Mouse (Mus musculus) C2C12 (cell line): ENCODE measurements around the gene Ptpn7. TPM values are rescaled to one million over a fixed set of nuclear protein-coding genes. Genes with fewer than 3 reads are reported as not detected.

Experiments used
- H3K27me3 ChIP-seq: one replicate; pipeline ENCODE4 v1.6.1; 2011; ENCODE audit not compliant: control insufficient read depth, insufficient read depth, insufficient read length
- H3K36me3 ChIP-seq: one replicate; pipeline ENCODE4 v1.6.1; 2011; ENCODE audit not compliant: control insufficient read depth, insufficient read depth
- H3K4me3 ChIP-seq: one replicate; pipeline ENCODE4 v1.5.1; 2011; ENCODE audit warnings: mild to moderate bottlenecking, control low read depth; ENCODE audit not compliant: poor library complexity, insufficient read depth, severe bottlenecking
- H3K79me2 ChIP-seq: one replicate; pipeline ENCODE4 v1.6.1; 2011; ENCODE audit not compliant: control insufficient read depth, insufficient read depth
- H3K79me3 ChIP-seq: one replicate; pipeline ENCODE4 v1.6.1; 2011; ENCODE audit warnings: low read depth, control low read depth
- H3ac ChIP-seq: one replicate; pipeline ENCODE3; 2011; ENCODE audit warnings: low read depth; ENCODE audit not compliant: control insufficient read depth, insufficient read length
- CEBPB ChIP-seq: IDR thresholded peaks from one replicate; pipeline ENCODE4 v1.6.1; 2011; ENCODE audit warnings: low read depth, mild to moderate bottlenecking, control low read depth, moderate library complexity
- CTCF ChIP-seq: IDR thresholded peaks from one replicate; pipeline ENCODE4 v1.5.1; 2011; ENCODE audit not compliant: control insufficient read depth, insufficient read depth, insufficient read length
- FOSL1 ChIP-seq: IDR thresholded peaks from one replicate; pipeline ENCODE4 v1.8.0; 2011; ENCODE audit warnings: mild to moderate bottlenecking, low read length; ENCODE audit not compliant: poor library complexity, insufficient read depth, severe bottlenecking
- MAX ChIP-seq: IDR thresholded peaks from one replicate; pipeline ENCODE4 v1.6.1; 2011; ENCODE audit warnings: mild to moderate bottlenecking, control low read depth
- MYOD1 ChIP-seq: IDR thresholded peaks from one replicate; pipeline ENCODE4 v1.6.1; 2011; ENCODE audit warnings: low read depth; ENCODE audit not compliant: control insufficient read depth, insufficient read length
- MYOG ChIP-seq: IDR thresholded peaks from one replicate; pipeline ENCODE4 v1.6.1; 2011; ENCODE audit not compliant: control insufficient read depth, insufficient read length; ENCODE audit errors: extremely low read depth
- USF1 ChIP-seq: IDR thresholded peaks from one replicate; pipeline ENCODE4 v1.6.1; 2011; ENCODE audit warnings: low read depth, mild to moderate bottlenecking, control low read depth, moderate library complexity
- polyA plus RNA-seq: library from polyadenylated mRNA; unstranded; fragments of >200 nt; fragmentation: generic; extraction: Trizol; gene quantifications from one replicate; pipeline ENCODE4 v1.2.1, GENCODE M21; 2012; ENCODE audit warnings: missing spikeins

The Ptpn7 gene
- polyA plus RNA-seq, 1 experiment = 0.80 TPM

GRCm38 (mm10) chr1:135171202-135171601, 38.7 kb downstream of the Ptpn7 start:
- no peaks in the 10 kb centered on the region for H3K79me3 ChIP-seq
- no peak overlapping the region for H3ac ChIP-seq
- no peak overlapping the region for H3K4me3 ChIP-seq
- H3K27me3 ChIP-seq = peaks cover 3% of the 10 kb centered on the region
- no peaks in the 10 kb centered on the region for H3K79me2 ChIP-seq
- no peaks in the 10 kb centered on the region for H3K36me3 ChIP-seq
- TF ChIP-seq FOSL1 = no peak
- no peak for TF ChIP-seq MAX
- TF ChIP-seq CTCF = no peak
- no peak for TF ChIP-seq USF1
- no peak for TF ChIP-seq MYOD1
- TF ChIP-seq MYOG = no peak
- no peak for TF ChIP-seq CEBPB

- no peaks in the 10 kb centered on the region for H3K79me3 ChIP-seq
- no peaks in the 10 kb centered on the region for H3K36me3 ChIP-seq
- H3ac ChIP-seq = no peak overlapping the region
- TF ChIP-seq CTCF = no peak
- no peak for TF ChIP-seq USF1
- no peak for TF ChIP-seq CEBPB
- TF ChIP-seq MAX = no peak
- no peak for TF ChIP-seq FOSL1
- TF ChIP-seq MYOD1 = no peak
- TF ChIP-seq MYOG = no peak
- peaks cover 2% of the 10 kb centered on the region for H3K27me3 ChIP-seq
- no peak overlapping the region for H3K4me3 ChIP-seq
- no peaks in the 10 kb centered on the region for H3K79me2 ChIP-seq
Measured at GRCm38 (mm10) chr1:135171984-135172383, 39.5 kb downstream of the Ptpn7 start.

DNA sequence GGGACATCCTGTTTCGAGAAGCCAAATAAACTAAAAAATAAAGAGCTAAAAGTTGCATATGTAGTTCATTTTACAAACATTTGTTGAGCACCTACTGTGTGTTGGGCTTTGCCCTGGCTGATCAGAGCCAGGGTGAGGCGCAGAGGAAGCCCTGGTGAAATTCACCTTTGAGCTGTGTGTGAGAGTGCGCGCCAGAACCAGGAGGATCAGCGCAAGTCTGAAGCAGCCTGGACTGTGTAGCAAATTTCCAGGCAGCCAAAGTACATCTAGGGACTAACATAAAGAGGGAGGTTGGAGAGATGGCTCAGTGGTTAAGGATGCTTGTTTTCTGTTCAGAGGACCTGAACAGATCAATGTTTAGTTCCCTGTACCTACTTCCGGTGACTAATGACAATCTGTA, 40.8 kb downstream of the Ptpn7 start:
- Histone ChIP-seq H3K27me3 (no peaks in the 10 kb centered on the region), H3K4me3 (no peak overlapping the region), H3K79me3 (no peaks in the 10 kb centered on the region), H3ac (no peak overlapping the region), H3K36me3 (no peaks in the 10 kb centered on the region), H3K79me2 (no peaks in the 10 kb centered on the region)
- TF ChIP-seq FOSL1 (no peak), USF1 (no peak), MYOG (no peak), CTCF (no peak), CEBPB (no peak), MAX (no peak), MYOD1 (no peak)

DNA sequence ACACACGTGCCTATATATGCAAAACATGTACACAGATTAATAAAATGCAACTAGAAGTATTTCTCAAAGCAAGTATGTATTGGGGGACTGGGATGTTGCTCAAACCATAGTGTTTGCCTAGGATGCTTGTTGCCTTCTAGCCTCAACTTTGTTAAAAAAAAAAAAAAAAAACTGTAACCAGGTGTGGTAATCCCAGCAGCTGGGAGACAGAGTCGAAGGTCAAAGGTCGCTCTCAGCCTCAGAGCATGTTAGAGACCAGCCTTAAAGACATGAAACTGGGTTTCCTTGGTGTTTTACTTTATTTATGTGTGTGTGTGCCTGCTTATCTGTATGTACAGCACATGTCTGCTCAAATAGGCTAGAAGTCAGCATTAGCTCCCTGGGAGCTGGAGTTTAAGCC, 42.7 kb downstream of the Ptpn7 start:
- Histone ChIP-seq H3K79me2 (no peaks in the 10 kb centered on the region), H3K79me3 (no peaks in the 10 kb centered on the region), H3K36me3 (no peaks in the 10 kb centered on the region), H3K4me3 (no peak overlapping the region), H3K27me3 (no peaks in the 10 kb centered on the region), H3ac (no peak overlapping the region)
- TF ChIP-seq FOSL1 = no peak
- TF ChIP-seq MYOG = no peak

DNA sequence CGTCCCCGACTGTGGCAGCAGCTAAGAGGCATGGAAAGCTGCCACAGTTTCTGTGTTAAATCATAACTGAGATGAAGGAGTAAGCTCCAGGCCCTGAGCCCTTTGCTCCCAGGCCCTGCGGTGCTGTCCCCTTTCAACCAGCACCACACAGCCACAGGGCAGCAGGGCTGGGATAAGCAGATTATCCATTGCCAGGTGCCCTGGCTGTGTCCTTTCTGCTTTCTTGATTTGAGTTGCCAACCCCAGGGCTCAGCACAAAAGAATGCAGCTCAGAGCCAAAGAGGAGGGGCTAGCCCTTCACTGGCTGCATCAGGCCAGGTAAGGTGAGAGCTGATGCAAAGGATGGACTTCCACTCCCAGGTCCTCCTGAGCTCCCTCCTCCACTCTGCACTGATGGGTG, 45.2 kb downstream of the Ptpn7 start:
- no peaks in the 10 kb centered on the region for H3K79me3 ChIP-seq
- H3K79me2 ChIP-seq = no peaks in the 10 kb centered on the region
- TF ChIP-seq MYOG = no peak
- no peak for TF ChIP-seq FOSL1
- TF ChIP-seq USF1 = no peak
- no peak for TF ChIP-seq CEBPB
- TF ChIP-seq CTCF = no peak
- TF ChIP-seq MYOD1 = no peak
- no peak for TF ChIP-seq MAX
- H3ac ChIP-seq = no peak overlapping the region
- H3K27me3 ChIP-seq = no peaks in the 10 kb centered on the region
- no peaks in the 10 kb centered on the region for H3K36me3 ChIP-seq
- H3K4me3 ChIP-seq = no peak overlapping the region

GRCm38 (mm10) chr1:135178863-135179262, 46.4 kb downstream of the Ptpn7 start:
- H3K79me2 ChIP-seq = no peaks in the 10 kb centered on the region
- TF ChIP-seq USF1 = no peak
- no peak for TF ChIP-seq CTCF
- no peak for TF ChIP-seq CEBPB
- no peak for TF ChIP-seq MYOG
- TF ChIP-seq MAX = no peak
- TF ChIP-seq MYOD1 = no peak
- H3K27me3 ChIP-seq = no peaks in the 10 kb centered on the region
- H3K4me3 ChIP-seq = no peak overlapping the region
- H3K79me3 ChIP-seq = no peaks in the 10 kb centered on the region
- no peaks in the 10 kb centered on the region for H3K36me3 ChIP-seq
- H3ac ChIP-seq = no peak overlapping the region
